Mouse (Mus musculus) spleen, adult 2 months (tissue): ENCODE measurements around the gene Clint1. TPM values are rescaled to one million over a fixed set of nuclear protein-coding genes. Genes with fewer than 3 reads are reported as not detected.

ENCODE experiments used
- DNase-seq, 2 experiments: peaks; one replicate each; pipeline versions ENCODE4 v3.0.0 to v3.0.0-alpha.2; 2012 to 2021; ENCODE audit warnings: low spot score in 2 of 2, low read depth in 1 of 2
- H3K27ac ChIP-seq: fragments of 200-500 bp; 2 replicates; pipeline ENCODE4 v1.5.1; 2012; ENCODE audit warnings: low read length, inconsistent platforms; ENCODE audit not compliant: insufficient read depth
- H3K27me3 ChIP-seq: fragments of 200-500 bp; 2 replicates; pipeline ENCODE4 v1.6.1; 2012; ENCODE audit warnings: mild to moderate bottlenecking, moderate library complexity, low read length, inconsistent platforms; ENCODE audit not compliant: control insufficient read depth, insufficient read depth
- H3K36me3 ChIP-seq: fragments of 200-500 bp; 2 replicates; pipeline ENCODE4 v1.6.1; 2012; ENCODE audit warnings: mild to moderate bottlenecking, low read length, inconsistent platforms; ENCODE audit not compliant: control insufficient read depth, insufficient read depth
- H3K4me1 ChIP-seq: fragments of 200-500 bp; 2 replicates; pipeline ENCODE4 v1.6.1; 2011; ENCODE audit warnings: inconsistent platforms; ENCODE audit not compliant: control insufficient read depth, insufficient read depth, insufficient read length
- H3K4me3 ChIP-seq: fragments of 200-500 bp; 2 replicates; pipeline ENCODE4 v1.5.1; 2011; ENCODE audit warnings: mild to moderate bottlenecking, inconsistent platforms; ENCODE audit not compliant: insufficient read depth, insufficient read length; ENCODE audit errors: extremely low read depth
- CTCF ChIP-seq: fragments of 200-500 bp; IDR thresholded peaks from 2 replicates; pipeline ENCODE4 v1.5.1; 2011; ENCODE audit warnings: mild to moderate bottlenecking, inconsistent platforms; ENCODE audit not compliant: insufficient read depth, insufficient read length, insufficient replicate concordance; ENCODE audit errors: extremely low read depth
- POLR2A ChIP-seq: fragments of 200-500 bp; IDR thresholded peaks from 2 replicates; pipeline ENCODE4 v1.6.1; 2011; ENCODE audit warnings: low read depth, low read length, inconsistent platforms
- WGBS: fragments of 180-500 bp; shearing (Covaris S2); methylation state at CpG from one replicate; pipeline ENCODE4 v1.1.7; 2018; 5-methylcytosine and 5-hydroxymethylcytosine counted together
- polyA plus RNA-seq: library from polyadenylated mRNA; depleted of rRNA; stranded (reverse); fragments of >200 nt; gene quantifications from 2 replicates; pipeline ENCODE4 v1.2.3, GENCODE M21; 2012; rRNA removed

The Clint1 gene
- 41.1 and 48.3 TPM in 2 replicates for polyA plus RNA-seq

DNA sequence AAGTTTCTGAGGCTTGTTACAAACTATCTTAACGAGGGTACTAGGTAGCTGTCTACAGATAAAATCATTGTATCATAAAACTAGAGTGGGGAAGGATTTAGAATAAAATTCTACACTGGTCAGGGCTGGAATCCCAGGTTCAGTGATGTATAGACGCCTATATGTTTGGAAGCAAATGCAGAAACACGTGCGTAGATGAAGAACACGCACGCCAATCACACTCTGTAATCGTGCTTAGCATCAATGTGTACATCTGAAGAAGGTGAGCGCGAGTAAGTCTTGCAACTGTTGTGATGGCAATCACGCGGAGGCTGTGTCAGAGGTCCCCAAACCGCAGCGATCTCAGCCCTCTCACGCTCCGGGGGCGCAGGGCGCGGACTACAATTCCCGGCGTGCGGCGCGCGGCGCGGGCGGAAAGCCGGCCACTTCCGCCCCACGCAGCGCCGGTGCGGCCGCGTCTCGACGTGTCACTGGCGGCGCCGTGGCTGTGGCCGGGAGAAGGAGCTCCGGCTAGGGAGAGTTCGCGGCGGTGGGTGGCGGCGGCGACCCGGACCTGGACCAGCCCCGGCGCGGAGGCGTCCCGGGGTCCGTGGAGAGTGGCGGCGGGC, at the start of gene Clint1:
TSS of gene Clint1 (plus strand) at position 536 of the 608 bp plus-strand sequence.
- Histone ChIP-seq H3K4me1 (peaks cover 10% of the 10 kb centered on the region), H3K36me3 (no peaks in the 10 kb centered on the region; the same call in 1 of the 2 replicates), H3K27me3 (no peaks in the 10 kb centered on the region), H3K27ac (peak within 1 kb of the TSS; percentile 91), H3K4me3 (peak within 1 kb of the TSS; percentile 89)
- WGBS, result under 1% methylated on average over 57 of the region's 57 CpGs
- TF ChIP-seq POLR2A (peak; percentile 43), CTCF (no peak)
- DNase-seq, result peak; percentile 73 to 83

- TF ChIP-seq CTCF, result no peak
- TF ChIP-seq POLR2A, result no peak
- no peak overlapping the region for H3K27ac ChIP-seq
- H3K27me3 ChIP-seq, result no peaks in the 10 kb centered on the region
- no peaks in the 10 kb centered on the region for H3K36me3 ChIP-seq
- WGBS, result 91% methylated on average over 4 of the region's 4 CpGs
- H3K4me1 ChIP-seq, result peaks cover 4% of the 10 kb centered on the region; the same call in 1 of the 2 replicates
- DNase-seq, result no peak
- no peak overlapping the region for H3K4me3 ChIP-seq
Observed at GRCm38 (mm10) chr11:45804068-45804467, 47.8 kb upstream of the Clint1 start.

GRCm38 (mm10) chr11:45805312-45805772, 46.5 kb upstream of the Clint1 start:
- H3K27ac ChIP-seq, result no peak overlapping the region

GRCm38 (mm10) chr11:45805810-45806209, 46.0 kb upstream of the Clint1 start:
- Histone ChIP-seq H3K36me3 (no peaks in the 10 kb centered on the region), H3K27me3 (no peaks in the 10 kb centered on the region), H3K27ac (no peak overlapping the region), H3K4me1 (peaks cover 4% of the 10 kb centered on the region; the same call in 1 of the 2 replicates), H3K4me3 (no peak overlapping the region)
- DNase-seq, result no peak
- WGBS, result 79% methylated on average over 2 of the region's 2 CpGs
- TF ChIP-seq CTCF, result no peak
- TF ChIP-seq POLR2A, result no peak

More at GRCm38 (mm10) chr11:45805312-45805772, 46.5 kb upstream of the Clint1 start:
- DNase-seq, result no peak
- Histone ChIP-seq H3K27me3 (no peaks in the 10 kb centered on the region), H3K4me3 (no peak overlapping the region), H3K4me1 (peaks cover 4% of the 10 kb centered on the region; the same call in 1 of the 2 replicates), H3K36me3 (no peaks in the 10 kb centered on the region)
- no peak for TF ChIP-seq POLR2A
- no peak for TF ChIP-seq CTCF
- 62% methylated on average over 6 of the region's 6 CpGs for WGBS

GRCm38 (mm10) chr11:45806264-45806663, 45.6 kb upstream of the Clint1 start:
- Histone ChIP-seq H3K27me3 (no peaks in the 10 kb centered on the region), H3K27ac (peak overlapping the region; percentile 5; the same call in 1 of the 2 replicates), H3K4me3 (no peak overlapping the region), H3K4me1 (peaks cover 4% of the 10 kb centered on the region; the same call in 1 of the 2 replicates), H3K36me3 (no peaks in the 10 kb centered on the region)
- 82% methylated on average over 2 of the region's 2 CpGs for WGBS
- no peak for DNase-seq
- TF ChIP-seq POLR2A (no peak), CTCF (no peak)

DNA sequence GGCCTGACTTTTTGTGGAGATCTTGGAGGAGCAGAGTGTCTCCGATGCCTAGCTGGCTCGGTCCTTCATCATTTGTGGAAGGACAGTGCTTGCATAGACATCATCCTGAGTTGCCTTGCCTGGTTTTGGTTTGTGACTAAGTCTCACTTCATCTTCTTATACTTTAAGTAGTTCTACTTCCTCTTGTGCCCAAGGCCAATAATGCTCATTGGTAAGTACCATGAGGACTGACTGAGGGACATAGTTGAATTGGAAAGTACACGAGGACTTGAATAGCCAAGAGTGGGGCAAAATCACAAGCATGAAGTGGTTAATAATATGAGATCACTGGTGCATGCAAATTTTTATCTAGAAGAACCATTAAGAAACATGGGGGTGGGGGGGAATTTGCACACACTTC, 45.0 kb upstream of the Clint1 start:
- TF ChIP-seq POLR2A (no peak), CTCF (no peak)
- Histone ChIP-seq H3K4me1 (peaks cover 4% of the 10 kb centered on the region; the same call in 1 of the 2 replicates), H3K4me3 (no peak overlapping the region), H3K27ac (peak overlapping the region; percentile 5; the same call in 1 of the 2 replicates), H3K27me3 (no peaks in the 10 kb centered on the region), H3K36me3 (no peaks in the 10 kb centered on the region)
- no peak for DNase-seq
- WGBS, result 62% methylated on average over 3 of the region's 3 CpGs

GRCm38 (mm10) chr11:45807820-45808219, 44.0 kb upstream of the Clint1 start:
- H3K36me3 ChIP-seq, result no peaks in the 10 kb centered on the region
- H3K4me1 ChIP-seq, result peaks cover 4% of the 10 kb centered on the region; the same call in 1 of the 2 replicates
- TF ChIP-seq POLR2A (no peak), CTCF (no peak)
- DNase-seq, result no peak
- 39% methylated on average over 12 of the region's 12 CpGs for WGBS
- no peak overlapping the region for H3K27ac ChIP-seq
- H3K4me3 ChIP-seq, result no peak overlapping the region
- H3K27me3 ChIP-seq, result no peaks in the 10 kb centered on the region
